Mouse (Mus musculus): ENCODE results near the gene Lcn2.

GRCm38 (mm10) chr2:32344056-32344455 lies 44.0 kb downstream of the Lcn2 start:
- TF ChIP-seq POLR2A (IDR thresholded peaks at IDR 0.05; ENCODE audit: borderline replicate concordance, extremely low read depth, insufficient read depth, insufficient read length, poor library complexity, severe bottlenecking) (no peak), CTCF (IDR thresholded peaks at IDR 0.05; ENCODE audit: borderline replicate concordance, extremely low read depth, insufficient read depth, insufficient read length) (no peak)

Measured in brain, embryonic 14.5 days (tissue).